Mouse (Mus musculus): Measurements from ENCODE around the gene E130116L18Rik.
"Not testable (repeated sequence)": the region's sequence is repeated elsewhere in the genome, so short reads cannot be mapped to it uniquely, and the experiment has no call there.

E130116L18Rik gene

DNA sequence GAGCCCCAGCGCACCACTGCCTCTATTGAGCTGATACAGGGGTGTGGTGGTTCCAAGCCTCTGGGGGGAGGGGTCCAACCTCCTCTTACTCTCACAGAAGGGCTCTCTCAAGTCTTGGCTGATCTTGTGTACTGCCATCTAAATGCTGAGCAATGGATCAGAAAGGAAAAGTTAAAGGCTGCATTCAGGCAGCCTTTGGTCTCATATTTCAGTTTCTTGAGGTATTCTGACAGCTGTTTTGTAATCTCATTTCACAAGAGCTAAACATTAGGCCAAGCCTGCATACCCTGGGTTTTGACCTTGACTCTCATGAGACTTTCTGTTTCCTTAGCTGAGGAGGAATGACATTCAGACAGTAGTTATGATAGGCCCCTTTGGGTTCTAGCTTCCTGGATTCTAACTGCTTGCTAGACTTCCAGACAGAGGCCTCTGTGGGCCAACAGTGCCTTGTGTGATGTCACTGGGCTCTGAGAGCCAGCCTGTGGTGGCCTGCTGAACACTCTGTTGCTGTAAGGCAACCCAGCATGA lies 41.9 kb downstream of the E130116L18Rik start, which contains the start of gene Galntl5:
Gene Galntl5 (plus strand): TSS at position 457 of the 528 bp plus-strand sequence.
- peak; percentile 46 to 61 for DNase-seq

- peak; percentile 54 to 72 for DNase-seq
These were observed 42.9 kb downstream of the E130116L18Rik start for GRCm38 (mm10) chr5:25179936-25180488.

DNA sequence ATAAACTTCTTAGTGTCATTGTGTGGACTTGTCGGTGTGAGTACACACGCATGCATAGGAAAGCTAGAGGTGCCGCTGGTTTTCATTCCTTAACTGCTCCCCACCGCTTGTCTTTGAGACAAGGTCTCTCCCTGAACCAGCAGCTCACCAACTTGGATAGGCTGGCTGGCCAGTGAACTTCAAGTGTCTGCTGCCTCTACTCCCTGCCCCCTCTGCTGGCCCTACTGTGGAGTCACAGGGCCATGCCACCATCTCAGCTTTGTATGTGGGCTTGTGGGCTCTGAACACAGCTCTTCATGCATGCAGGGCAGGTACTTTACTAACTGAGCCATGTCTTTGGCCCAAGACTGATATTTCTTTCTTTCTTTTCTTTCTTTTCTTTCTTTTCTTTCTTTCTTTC lies 43.7 kb downstream of the E130116L18Rik start:
- DNase-seq = peak; percentile 35 to 63

DNA sequence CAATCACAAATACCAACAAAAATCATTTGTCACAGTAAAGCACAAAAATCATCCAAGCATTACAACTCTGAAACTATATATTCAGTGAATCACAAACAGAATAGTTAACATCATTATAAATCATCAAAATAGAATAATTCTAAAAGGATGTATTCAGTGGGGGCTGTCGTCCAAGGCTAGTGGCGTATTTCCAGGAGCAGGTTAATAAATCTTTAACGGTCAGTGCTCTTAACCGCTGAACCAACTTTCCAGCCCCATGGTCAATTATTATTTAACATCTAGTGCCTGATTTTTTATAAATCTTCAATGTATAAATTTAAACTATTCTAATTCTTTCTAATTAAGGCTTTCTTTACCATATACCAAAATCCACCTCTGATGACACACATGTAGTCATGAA lies 44.4 kb downstream of the E130116L18Rik start:
- DNase-seq = peak; percentile 54 to 61

DNA sequence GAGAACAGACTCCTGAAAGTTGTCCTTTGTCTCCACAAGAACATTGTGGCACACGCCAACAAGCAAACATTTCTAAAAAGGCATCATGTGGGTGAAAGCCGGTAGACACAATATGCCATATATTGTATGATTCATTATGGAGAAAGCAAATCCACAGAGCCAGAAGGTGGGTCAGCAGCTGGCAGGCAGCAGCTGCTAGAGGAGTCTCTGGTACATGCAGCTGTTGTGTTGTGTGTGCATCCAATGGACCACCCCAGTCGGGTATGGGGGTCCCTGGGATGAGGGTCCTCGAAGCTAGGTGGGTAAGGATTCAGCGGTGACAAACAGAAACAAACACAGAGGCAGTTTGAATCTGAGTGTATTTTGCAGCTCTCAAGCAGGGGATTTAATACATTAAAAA lies 45.0 kb downstream of the E130116L18Rik start:
- not testable (repeated sequence) for DNase-seq

Data from kidney, postnatal 36 days (tissue).